Mouse (Mus musculus) testis, postnatal 14 days (tissue): Measurements from ENCODE around the gene Gm20388.

Experiments used
- DNase-seq: peaks from one replicate; pipeline ENCODE4 v3.0.0; 2021; ENCODE audit warnings: low spot score

Gene Gm20388

GRCm38 (mm10) chr8:122720811-122721640 lies 2810.4 kb downstream of the Gm20388 start:
- no peak for DNase-seq

- no peak for DNase-seq
Observed at GRCm38 (mm10) chr8:122725187-122725586, 2814.5 kb downstream of the Gm20388 start.

- no peak for DNase-seq
Observed at GRCm38 (mm10) chr8:122726789-122727188, 2816.1 kb downstream of the Gm20388 start.

- DNase-seq = no peak
Observed at GRCm38 (mm10) chr8:122727412-122727811, 2816.8 kb downstream of the Gm20388 start.

- no peak for DNase-seq
Observed at GRCm38 (mm10) chr8:122728630-122729029, 2818.0 kb downstream of the Gm20388 start.

- no peak for DNase-seq
Observed at GRCm38 (mm10) chr8:122735110-122735509, 2824.5 kb downstream of the Gm20388 start.

- no peak for DNase-seq
Observed at GRCm38 (mm10) chr8:122735542-122736473, 2825.2 kb downstream of the Gm20388 start.

GRCm38 (mm10) chr8:122736623-122737022 lies 2826.0 kb downstream of the Gm20388 start:
- DNase-seq = no peak

- DNase-seq = no peak
Observed at GRCm38 (mm10) chr8:122737071-122737470, 2826.4 kb downstream of the Gm20388 start.

GRCm38 (mm10) chr8:122737886-122738285 lies 2827.2 kb downstream of the Gm20388 start:
- DNase-seq = no peak

GRCm38 (mm10) chr8:122739102-122739725 lies 2828.6 kb downstream of the Gm20388 start:
- no peak for DNase-seq

- DNase-seq = no peak
Observed at GRCm38 (mm10) chr8:122742471-122742870, 2831.8 kb downstream of the Gm20388 start.

GRCm38 (mm10) chr8:122745022-122745749 lies 2834.5 kb downstream of the Gm20388 start:
- DNase-seq = no peak

GRCm38 (mm10) chr8:122745750-122746275 lies 2835.2 kb downstream of the Gm20388 start:
- no peak for DNase-seq

- DNase-seq = no peak
Observed at GRCm38 (mm10) chr8:122746439-122746838, 2835.8 kb downstream of the Gm20388 start.

- no peak for DNase-seq
Observed at GRCm38 (mm10) chr8:122747825-122748224, 2837.2 kb downstream of the Gm20388 start.

- DNase-seq = no peak
Observed at GRCm38 (mm10) chr8:122749333-122749958, 2838.8 kb downstream of the Gm20388 start.

GRCm38 (mm10) chr8:122751342-122751741 lies 2840.7 kb downstream of the Gm20388 start:
- no peak for DNase-seq

- DNase-seq = no peak
Observed at GRCm38 (mm10) chr8:122752111-122752721, 2841.6 kb downstream of the Gm20388 start.

- DNase-seq = no peak
Observed at GRCm38 (mm10) chr8:122758597-122758996, 2848.0 kb downstream of the Gm20388 start.
